35 mouse cellular contexts compared by ENCODE assay signal in the genomic region with DNA sequence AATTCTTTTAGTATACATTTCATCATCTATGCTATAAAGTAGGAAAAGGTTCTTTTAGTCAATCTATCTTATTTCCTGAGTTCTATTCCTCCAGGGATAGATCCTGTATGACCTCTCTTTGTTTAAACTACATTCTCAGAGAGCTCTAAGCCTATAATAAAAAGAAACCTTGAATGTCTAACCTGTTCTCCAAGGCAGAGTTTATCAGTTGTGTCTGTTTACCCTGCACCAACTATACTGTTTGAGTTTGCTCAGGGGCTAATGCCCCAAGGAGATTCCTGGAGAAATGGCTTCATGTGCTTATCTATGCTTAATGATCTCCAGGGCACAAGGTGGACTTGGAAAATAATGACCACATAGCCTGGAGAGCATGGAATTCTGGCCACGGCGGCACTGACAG. TPM values are rescaled to one million over a fixed set of nuclear protein-coding genes. Genes with fewer than 3 reads are reported as not detected.
DNase-seq lines count a peak whose midpoint lies in the region; ATAC-seq and TF ChIP-seq lines count a peak whose summit lies in the region.
"Had no signal": no experiment of that assay in that cellular context is flagged by ENCODE, and none has a peak within 500 bp of the region (broad histone marks: within the 10 kb centered on the region; RNA-seq: fewer than 3 reads in every experiment).

No protein-coding gene starts in this region.

- TF ChIP-seq POLR2A in small intestine, adult 2 months (IDR thresholded peaks at IDR 0.05; ENCODE audit: low read depth, low read length): no peak

- H3K9ac ChIP-seq in intestine, embryonic 14.5 days (ENCODE audit: low read length): no peak overlapping the region
- H3K9ac ChIP-seq in intestine, embryonic 15.5 days: no peak overlapping the region
- H3K9ac ChIP-seq in stomach, embryonic 16.5 days (ENCODE audit: low read length): no peak overlapping the region
- no peak overlapping the region for H3K9ac ChIP-seq in forebrain, embryonic 11.5 days (ENCODE audit: low read length)
- H3K9ac ChIP-seq: forebrain, postnatal 0 days; heart, embryonic 12.5 days; heart, embryonic 15.5 days; hindbrain, embryonic 13.5 days had no signal

- 0 out of 2 replicates have a peak overlapping the region, but pooled peaks have one; percentile 11 for H3K4me2 ChIP-seq in intestine, embryonic 14.5 days (ENCODE audit: low read length)
- 0 out of 2 replicates have a peak overlapping the region, but pooled peaks have one; percentile 28 for H3K4me2 ChIP-seq in intestine, embryonic 15.5 days (replicated peaks)
- H3K4me2 ChIP-seq in stomach, embryonic 16.5 days (ENCODE audit: low read depth, low read length): no peak overlapping the region
- no peak overlapping the region for H3K4me2 ChIP-seq in forebrain, embryonic 11.5 days (ENCODE audit: low read depth, low read length, severe bottlenecking)
- H3K4me2 ChIP-seq: heart, embryonic 12.5 days; heart, embryonic 15.5 days; hindbrain, embryonic 13.5 days had no signal

- no peaks in the 10 kb centered on the region for H3K27me3 ChIP-seq in intestine, embryonic 14.5 days (replicated peaks; ENCODE audit: control insufficient read depth, insufficient read depth, low read length)
- no peaks in the 10 kb centered on the region for H3K27me3 ChIP-seq in intestine, embryonic 15.5 days (replicated peaks)
- no peaks in the 10 kb centered on the region for H3K27me3 ChIP-seq in small intestine, adult 2 months (ENCODE audit: control insufficient read depth, insufficient read depth, low read length)
- no peaks in the 10 kb centered on the region for H3K27me3 ChIP-seq in stomach, embryonic 16.5 days (ENCODE audit: control insufficient read depth, insufficient read depth, low read length)
- no peaks in the 10 kb centered on the region for H3K27me3 ChIP-seq in embryonic facial prominence, embryonic 10.5 days (replicated peaks; ENCODE audit: low read depth, poor library complexity, severe bottlenecking)
- H3K27me3 ChIP-seq in forebrain, embryonic 11.5 days (ENCODE audit: control insufficient read depth, insufficient read depth, low read length): no peaks in the 10 kb centered on the region
- H3K27me3 ChIP-seq: heart, embryonic 12.5 days; heart, embryonic 15.5 days; hindbrain, embryonic 13.5 days had no signal

- peak; percentile 80 for ATAC-seq in intestine, embryonic 14.5 days (replicated peaks; ENCODE audit: low FRiP score, low TSS enrichment, low read depth)
- ATAC-seq in intestine, embryonic 15.5 days: peak; percentile 83
- ATAC-seq in stomach, embryonic 16.5 days (ENCODE audit: insufficient read depth, low FRiP score): peak; percentile 65; the same call in 1 of the 2 replicates
- no peak for ATAC-seq in forebrain, embryonic 11.5 days (replicated peaks; ENCODE audit: low FRiP score)
- ATAC-seq: CD4-positive, CD25-positive, alpha-beta regulatory T cell, adult 4 months; forebrain, embryonic 14.5 days; forebrain, postnatal 0 days; hindbrain, embryonic 16.5 days had no signal

- peaks cover 11% of the 10 kb centered on the region for H3K4me1 ChIP-seq in intestine, embryonic 14.5 days (replicated peaks; ENCODE audit: control insufficient read depth, insufficient read depth, low read length)
- peaks cover 12% of the 10 kb centered on the region for H3K4me1 ChIP-seq in intestine, embryonic 15.5 days (replicated peaks)
- H3K4me1 ChIP-seq in small intestine, adult 2 months (ENCODE audit: control insufficient read depth, insufficient read depth, insufficient read length, low read length): peaks cover 12% of the 10 kb centered on the region; the same call in 1 of the 2 replicates
- peaks cover 10% of the 10 kb centered on the region for H3K4me1 ChIP-seq in stomach, embryonic 16.5 days (ENCODE audit: control insufficient read depth, insufficient read depth, low read length)
- peaks cover 15% of the 10 kb centered on the region for H3K4me1 ChIP-seq in embryonic facial prominence, embryonic 10.5 days
- no peaks in the 10 kb centered on the region for H3K4me1 ChIP-seq in forebrain, embryonic 11.5 days (replicated peaks; ENCODE audit: control insufficient read depth, insufficient read depth, low read length)

- WGBS in intestine, embryonic 14.5 days: 34% methylated on average over 2 of the region's 2 CpGs
- 23% methylated on average over 2 of the region's 2 CpGs for WGBS in intestine, embryonic 15.5 days
- WGBS in small intestine, adult 2 months: 8% methylated on average over 2 of the region's 2 CpGs
- WGBS in stomach, embryonic 16.5 days: 23% methylated on average over 2 of the region's 2 CpGs
- 81% methylated on average over 2 of the region's 2 CpGs for WGBS in embryonic facial prominence, embryonic 10.5 days
- WGBS in forebrain, embryonic 11.5 days: 85% methylated on average over 2 of the region's 2 CpGs

- no peak overlapping the region for H3K4me3 ChIP-seq in intestine, embryonic 14.5 days (ENCODE audit: low read depth, low read length)
- no peak overlapping the region for H3K4me3 ChIP-seq in intestine, embryonic 15.5 days (replicated peaks)
- no peak overlapping the region for H3K4me3 ChIP-seq in small intestine, adult 2 months (ENCODE audit: low read depth, low read length)
- no peak overlapping the region for H3K4me3 ChIP-seq in stomach, embryonic 16.5 days (replicated peaks; ENCODE audit: low read length)
- no peak overlapping the region for H3K4me3 ChIP-seq in embryonic facial prominence, embryonic 10.5 days
- H3K4me3 ChIP-seq in forebrain, embryonic 11.5 days (ENCODE audit: low read depth, low read length): no peak overlapping the region
- H3K4me3 ChIP-seq: forebrain, embryonic 10.5 days; heart, embryonic 12.5 days; heart, embryonic 15.5 days; hindbrain, embryonic 10.5 days; hindbrain, embryonic 13.5 days had no signal

- H3K9me3 ChIP-seq in intestine, embryonic 14.5 days (ENCODE audit: control insufficient read depth, low read length): no peaks in the 10 kb centered on the region
- no peaks in the 10 kb centered on the region for H3K9me3 ChIP-seq in intestine, embryonic 15.5 days
- no peaks in the 10 kb centered on the region for H3K9me3 ChIP-seq in stomach, embryonic 16.5 days (replicated peaks; ENCODE audit: control insufficient read depth, low read length)
- no peaks in the 10 kb centered on the region for H3K9me3 ChIP-seq in embryonic facial prominence, embryonic 10.5 days
- H3K9me3 ChIP-seq in forebrain, embryonic 11.5 days (ENCODE audit: control insufficient read depth, low read length): no peaks in the 10 kb centered on the region
- H3K9me3 ChIP-seq: forebrain, embryonic 10.5 days; heart, embryonic 12.5 days; heart, embryonic 15.5 days; hindbrain, embryonic 10.5 days; hindbrain, embryonic 13.5 days had no signal

- no peak for DNase-seq in intestine, embryonic 14.5 days (ENCODE audit: low spot score)
- DNase-seq in embryonic facial prominence, embryonic 10.5 days (ENCODE audit: low spot score): no peak
- no peak for DNase-seq in gastrocnemius, adult 18-20 months (ENCODE audit: low spot score)
- no peak for DNase-seq in spleen, postnatal 10 days (ENCODE audit: low spot score in 2 of 2)
- DNase-seq in forebrain, embryonic 11.5 days (ENCODE audit: low spot score): no peak
- DNase-seq: adrenal gland, adult 2 months; adrenal gland, postnatal 14 days; cerebellum, adult 11 months; cerebellum, adult 2 months; cerebellum, adult 9-11 months; cerebellum, postnatal 25 days; forebrain, postnatal 0 days; gastrocnemius, postnatal 25 days; heart, postnatal 10 days; heart, postnatal 36 days had no signal

- no peaks in the 10 kb centered on the region for H3K36me3 ChIP-seq in intestine, embryonic 14.5 days (ENCODE audit: control insufficient read depth, insufficient read depth, low read length)
- H3K36me3 ChIP-seq in intestine, embryonic 15.5 days: no peaks in the 10 kb centered on the region
- H3K36me3 ChIP-seq in small intestine, adult 2 months (ENCODE audit: control insufficient read depth, insufficient read depth, low read length): no peaks in the 10 kb centered on the region
- no peaks in the 10 kb centered on the region for H3K36me3 ChIP-seq in stomach, embryonic 16.5 days (ENCODE audit: control insufficient read depth, insufficient read depth, low read length)
- no peaks in the 10 kb centered on the region for H3K36me3 ChIP-seq in embryonic facial prominence, embryonic 10.5 days (replicated peaks)
- H3K36me3 ChIP-seq in forebrain, embryonic 11.5 days (ENCODE audit: control insufficient read depth, insufficient read depth, low read length): no peaks in the 10 kb centered on the region
- H3K36me3 ChIP-seq: forebrain, embryonic 10.5 days; heart, embryonic 12.5 days; heart, embryonic 15.5 days; hindbrain, embryonic 10.5 days; hindbrain, embryonic 13.5 days had no signal

- no peak for TF ChIP-seq CTCF in small intestine, adult 2 months (IDR thresholded peaks at IDR 0.05; ENCODE audit: extremely low read depth, insufficient read length, insufficient replicate concordance, low read depth, low read length)

- H3K27ac ChIP-seq in intestine, embryonic 14.5 days (ENCODE audit: low read depth): peak overlapping the region; percentile 47; the same call in 1 of the 2 replicates
- H3K27ac ChIP-seq in intestine, embryonic 15.5 days: peak overlapping the region; percentile 72
- peak overlapping the region; percentile 28; the same call in 1 of the 2 replicates for H3K27ac ChIP-seq in small intestine, adult 2 months (ENCODE audit: insufficient read depth, low read depth, low read length)
- H3K27ac ChIP-seq in stomach, embryonic 16.5 days (ENCODE audit: low read length): no peak overlapping the region
- no peak overlapping the region for H3K27ac ChIP-seq in embryonic facial prominence, embryonic 10.5 days (replicated peaks)
- no peak overlapping the region for H3K27ac ChIP-seq in forebrain, embryonic 11.5 days (ENCODE audit: low read depth, low read length)
- H3K27ac ChIP-seq: forebrain, embryonic 10.5 days; heart, embryonic 15.5 days; hindbrain, embryonic 10.5 days; hindbrain, embryonic 13.5 days had no signal

RNA-seq across cellular contexts. Expression of gene Fam183b, which starts 2.6 kb away (rescaled TPM):
- polyA plus RNA-seq in intestine, embryonic 14.5 days (2014; fragmentation: Nextera tagmentation; extraction: Ambion mirVana): 40.1 and 47.1 TPM in 2 replicates
- 16.8 and 17.2 TPM in 2 replicates for polyA plus RNA-seq in intestine, embryonic 15.5 days (2015; fragmentation: Nextera tagmentation; extraction: Ambion mirVana)
- 1.6 and 3.0 TPM in 2 replicates for polyA plus RNA-seq in small intestine, adult 2 months (2012; rRNA removed)
- 5.2 and 5.4 TPM in 2 replicates for polyA plus RNA-seq in stomach, embryonic 16.5 days (2015; fragmentation: Nextera tagmentation; extraction: Ambion mirVana)
- polyA plus RNA-seq in embryonic facial prominence, embryonic 10.5 days (2016; fragmentation: Nextera tagmentation; extraction: Ambion mirVana): 1.4 and 1.6 TPM in 2 replicates
- total RNA-seq in gastrocnemius, adult 18-20 months (2021): not detected
- 1.8 and 2.0 TPM in 2 replicates for polyA plus RNA-seq in forebrain, embryonic 11.5 days (2014; fragmentation: Nextera tagmentation; extraction: Ambion mirVana)
- total RNA-seq: common myeloid progenitor, adult 5-6 weeks; gastrocnemius, adult 8-10 months; gastrocnemius, postnatal 25 days; granulocyte monocyte progenitor cell, adult 5-6 weeks; heart, postnatal 36 days; MEL had no signal
- polyA plus RNA-seq: adrenal gland, adult 2 months; C2C12 had no signal

RNA-seq across cellular contexts. Expression of gene Olfr313, which starts 10.4 kb away (rescaled TPM):
- not detected in 2 replicates for polyA plus RNA-seq in intestine, embryonic 14.5 days (2014; fragmentation: Nextera tagmentation; extraction: Ambion mirVana)
- not detected in 2 replicates for polyA plus RNA-seq in intestine, embryonic 15.5 days (2015; fragmentation: Nextera tagmentation; extraction: Ambion mirVana)
- polyA plus RNA-seq in small intestine, adult 2 months (2012; rRNA removed): not detected in 2 replicates
- polyA plus RNA-seq in stomach, embryonic 16.5 days (2015; fragmentation: Nextera tagmentation; extraction: Ambion mirVana): not detected in 2 replicates
- polyA plus RNA-seq in embryonic facial prominence, embryonic 10.5 days (2016; fragmentation: Nextera tagmentation; extraction: Ambion mirVana): not detected in 2 replicates
- total RNA-seq in gastrocnemius, adult 18-20 months (2021): not detected
- polyA plus RNA-seq in forebrain, embryonic 11.5 days (2014; fragmentation: Nextera tagmentation; extraction: Ambion mirVana): 0.07 TPM in 1 of 2 replicates, not detected in the other
- total RNA-seq: adrenal gland, adult 2 months; adrenal gland, postnatal 14 days; adrenal gland, postnatal 4 days; common myeloid progenitor, adult 5-6 weeks; forebrain, postnatal 0 days; gastrocnemius, adult 8-10 months; gastrocnemius, postnatal 25 days; granulocyte monocyte progenitor cell, adult 5-6 weeks; heart, postnatal 10 days; heart, postnatal 36 days; MEL had no signal
- polyA plus RNA-seq: adrenal gland, adult 2 months; C2C12; CD4-positive, CD25-positive, alpha-beta regulatory T cell, adult 4 months; cerebellum, adult 2 months; embryonic facial prominence, embryonic 11.5 days; forebrain, embryonic 10.5 days; forebrain, embryonic 14.5 days; forebrain, postnatal 0 days; frontal cortex, adult 2 months; heart, embryonic 12.5 days; heart, embryonic 15.5 days; hindbrain, embryonic 10.5 days; hindbrain, embryonic 13.5 days; hindbrain, embryonic 16.5 days had no signal

RNA-seq across cellular contexts. Expression of gene Olfr314, which starts 21.6 kb away (rescaled TPM):
- polyA plus RNA-seq in intestine, embryonic 14.5 days (2014; fragmentation: Nextera tagmentation; extraction: Ambion mirVana): not detected in 2 replicates
- polyA plus RNA-seq in intestine, embryonic 15.5 days (2015; fragmentation: Nextera tagmentation; extraction: Ambion mirVana): not detected in 2 replicates
- polyA plus RNA-seq in small intestine, adult 2 months (2012; rRNA removed): not detected in 2 replicates
- polyA plus RNA-seq in stomach, embryonic 16.5 days (2015; fragmentation: Nextera tagmentation; extraction: Ambion mirVana): not detected in 2 replicates
- not detected in 2 replicates for polyA plus RNA-seq in embryonic facial prominence, embryonic 10.5 days (2016; fragmentation: Nextera tagmentation; extraction: Ambion mirVana)
- total RNA-seq in gastrocnemius, adult 18-20 months (2021): not detected
- not detected in 2 replicates for polyA plus RNA-seq in forebrain, embryonic 11.5 days (2014; fragmentation: Nextera tagmentation; extraction: Ambion mirVana)
- total RNA-seq: adrenal gland, adult 2 months; adrenal gland, postnatal 14 days; adrenal gland, postnatal 4 days; common myeloid progenitor, adult 5-6 weeks; forebrain, postnatal 0 days; gastrocnemius, adult 8-10 months; gastrocnemius, postnatal 25 days; granulocyte monocyte progenitor cell, adult 5-6 weeks; heart, postnatal 10 days; heart, postnatal 36 days; MEL had no signal
- polyA plus RNA-seq: adrenal gland, adult 2 months; C2C12; CD4-positive, CD25-positive, alpha-beta regulatory T cell, adult 4 months; cerebellum, adult 2 months; embryonic facial prominence, embryonic 11.5 days; embryonic facial prominence, embryonic 14.5 days; forebrain, embryonic 10.5 days; forebrain, embryonic 14.5 days; forebrain, postnatal 0 days; frontal cortex, adult 2 months; heart, embryonic 15.5 days; hindbrain, embryonic 10.5 days; hindbrain, embryonic 13.5 days; hindbrain, embryonic 16.5 days had no signal

RNA-seq across cellular contexts. Expression of gene Olfr312, which starts 24.6 kb away (rescaled TPM):
- polyA plus RNA-seq in intestine, embryonic 14.5 days (2014; fragmentation: Nextera tagmentation; extraction: Ambion mirVana): not detected in 2 replicates
- polyA plus RNA-seq in intestine, embryonic 15.5 days (2015; fragmentation: Nextera tagmentation; extraction: Ambion mirVana): not detected in 2 replicates
- polyA plus RNA-seq in small intestine, adult 2 months (2012; rRNA removed): not detected in 2 replicates
- not detected in 2 replicates for polyA plus RNA-seq in stomach, embryonic 16.5 days (2015; fragmentation: Nextera tagmentation; extraction: Ambion mirVana)
- polyA plus RNA-seq in embryonic facial prominence, embryonic 10.5 days (2016; fragmentation: Nextera tagmentation; extraction: Ambion mirVana): not detected in 2 replicates
- not detected for total RNA-seq in gastrocnemius, adult 18-20 months (2021)
- polyA plus RNA-seq in forebrain, embryonic 11.5 days (2014; fragmentation: Nextera tagmentation; extraction: Ambion mirVana): not detected in 2 replicates
- total RNA-seq: adrenal gland, adult 2 months; adrenal gland, postnatal 14 days; adrenal gland, postnatal 4 days; common myeloid progenitor, adult 5-6 weeks; forebrain, postnatal 0 days; gastrocnemius, adult 8-10 months; gastrocnemius, postnatal 25 days; granulocyte monocyte progenitor cell, adult 5-6 weeks; heart, postnatal 10 days; heart, postnatal 36 days; MEL had no signal
- polyA plus RNA-seq: adrenal gland, adult 2 months; C2C12; cerebellum, adult 2 months; embryonic facial prominence, embryonic 11.5 days; embryonic facial prominence, embryonic 14.5 days; forebrain, embryonic 10.5 days; forebrain, embryonic 14.5 days; forebrain, postnatal 0 days; hindbrain, embryonic 10.5 days; hindbrain, embryonic 13.5 days; hindbrain, embryonic 16.5 days had no signal

RNA-seq across cellular contexts. Expression of gene Olfr315, which starts 31.4 kb away (rescaled TPM):
- not detected in 2 replicates for polyA plus RNA-seq in intestine, embryonic 14.5 days (2014; fragmentation: Nextera tagmentation; extraction: Ambion mirVana)
- not detected in 2 replicates for polyA plus RNA-seq in intestine, embryonic 15.5 days (2015; fragmentation: Nextera tagmentation; extraction: Ambion mirVana)
- polyA plus RNA-seq in small intestine, adult 2 months (2012; rRNA removed): not detected in 2 replicates
- polyA plus RNA-seq in stomach, embryonic 16.5 days (2015; fragmentation: Nextera tagmentation; extraction: Ambion mirVana): not detected in 2 replicates
- not detected in 2 replicates for polyA plus RNA-seq in embryonic facial prominence, embryonic 10.5 days (2016; fragmentation: Nextera tagmentation; extraction: Ambion mirVana)
- not detected for total RNA-seq in gastrocnemius, adult 18-20 months (2021)
- not detected in 2 replicates for polyA plus RNA-seq in forebrain, embryonic 11.5 days (2014; fragmentation: Nextera tagmentation; extraction: Ambion mirVana)
- total RNA-seq: adrenal gland, adult 2 months; adrenal gland, postnatal 14 days; adrenal gland, postnatal 4 days; common myeloid progenitor, adult 5-6 weeks; gastrocnemius, adult 8-10 months; gastrocnemius, postnatal 25 days; granulocyte monocyte progenitor cell, adult 5-6 weeks; heart, postnatal 10 days; heart, postnatal 36 days; MEL had no signal
- polyA plus RNA-seq: adrenal gland, adult 2 months; C2C12; CD4-positive, CD25-positive, alpha-beta regulatory T cell, adult 4 months; cerebellum, adult 2 months; embryonic facial prominence, embryonic 11.5 days; forebrain, embryonic 10.5 days; forebrain, embryonic 14.5 days; forebrain, postnatal 0 days; frontal cortex, adult 2 months; heart, embryonic 12.5 days; heart, embryonic 15.5 days; hindbrain, embryonic 10.5 days; hindbrain, embryonic 13.5 days; hindbrain, embryonic 16.5 days had no signal

Comparison
In these comparisons a context has a peak if more than half of its experiments do, and no peak if none do; other contexts are left out.
1. H3K27ac ChIP-seq: peak in intestine, embryonic 14.5 days (single experiment), intestine, embryonic 15.5 days (single experiment) and small intestine, adult 2 months (single experiment); none in stomach, embryonic 16.5 days (single experiment), embryonic facial prominence, embryonic 10.5 days (single experiment) and forebrain, embryonic 11.5 days (single experiment).
2. H3K4me2 ChIP-seq: peak in intestine, embryonic 14.5 days (single experiment) and intestine, embryonic 15.5 days (single experiment); none in stomach, embryonic 16.5 days (single experiment) and forebrain, embryonic 11.5 days (single experiment).